Mouse (Mus musculus): Measurements from ENCODE around the gene Dnajb7. TPM values are rescaled to one million over a fixed set of nuclear protein-coding genes. Genes with fewer than 3 reads are reported as not detected.
A peak's percentile ranks its signal among the peaks of the same experiment; 100 is the strongest.

Gene Dnajb7
- total RNA-seq, 2 experiments from 2014 or later = not detected

DNA sequence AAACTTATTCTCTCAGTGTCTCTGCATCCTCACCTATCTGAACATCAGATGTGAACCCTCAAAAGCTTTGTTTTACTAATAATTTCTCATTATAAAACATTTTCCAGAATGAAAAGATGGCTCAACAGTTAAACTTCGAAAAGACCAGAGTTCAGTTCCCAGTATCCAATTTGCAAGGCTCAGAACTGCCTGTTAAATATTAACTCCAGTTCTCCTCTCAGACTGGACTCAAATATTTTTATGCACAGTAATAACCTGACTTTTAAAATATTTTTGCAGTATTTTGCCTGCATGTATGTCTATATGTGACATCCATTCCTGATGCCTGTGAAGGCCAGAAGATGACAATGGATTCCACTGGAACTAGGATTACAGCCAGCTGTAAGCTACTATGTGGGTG lies 39.5 kb downstream of the Dnajb7 start:
- intact Hi-C loops (cut with DNase I) = loop anchor here (5.0 kb wide), 1 partner anchor 249 kb away; no protein-coding TSS in a partner anchor
- DNase-seq (ENCODE audit: low spot score in 2 of 2) = no peak

DNA sequence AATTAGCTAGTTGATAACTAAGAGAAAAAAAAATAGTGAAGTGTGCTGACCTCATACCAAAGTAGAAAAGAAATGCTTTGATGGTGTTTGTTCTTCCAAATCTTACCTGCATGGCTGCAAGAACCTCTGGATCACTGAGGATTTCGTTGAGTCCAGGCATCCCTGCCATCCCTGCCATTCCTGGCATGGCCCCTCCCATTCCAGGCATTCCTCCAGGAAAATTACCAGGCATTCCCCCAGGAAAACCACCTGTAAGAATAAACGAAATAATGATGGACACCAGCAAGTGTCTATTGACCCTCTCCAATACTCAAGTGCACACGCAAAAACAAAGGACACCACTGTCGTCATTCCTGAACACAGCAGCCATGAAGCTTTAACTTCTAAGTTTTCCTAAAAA lies 41.9 kb downstream of the Dnajb7 start:
- intact Hi-C loops (cut with DNase I) = loop anchor here (5.0 kb wide), 1 partner anchor 251 kb away; no protein-coding TSS in a partner anchor
- no peak for DNase-seq (ENCODE audit: low spot score in 2 of 2)

DNA sequence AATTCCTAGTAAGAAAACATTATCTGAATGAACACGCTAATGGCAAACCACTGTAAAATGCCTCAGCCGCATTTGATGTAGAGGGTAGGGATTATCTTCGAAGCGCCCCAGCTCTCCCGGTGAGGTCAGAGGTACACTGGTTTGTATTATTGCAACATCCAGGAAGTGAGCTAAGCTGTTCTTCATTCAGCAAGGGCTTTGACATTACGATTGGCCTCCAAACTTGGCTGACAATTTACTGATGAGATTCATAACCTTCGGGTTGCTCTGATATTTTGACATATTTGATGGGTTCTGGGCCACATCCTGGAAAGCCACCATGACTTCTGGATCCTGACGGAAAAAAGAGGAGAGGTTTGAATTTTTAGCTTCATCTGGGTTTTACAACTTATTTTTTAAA lies 42.9 kb downstream of the Dnajb7 start:
- DNase-seq (ENCODE audit: low spot score in 2 of 2) = no peak
- intact Hi-C loops (cut with DNase I) = loop anchor here (5.0 kb wide), 1 partner anchor 252 kb away; no protein-coding TSS in a partner anchor

DNA sequence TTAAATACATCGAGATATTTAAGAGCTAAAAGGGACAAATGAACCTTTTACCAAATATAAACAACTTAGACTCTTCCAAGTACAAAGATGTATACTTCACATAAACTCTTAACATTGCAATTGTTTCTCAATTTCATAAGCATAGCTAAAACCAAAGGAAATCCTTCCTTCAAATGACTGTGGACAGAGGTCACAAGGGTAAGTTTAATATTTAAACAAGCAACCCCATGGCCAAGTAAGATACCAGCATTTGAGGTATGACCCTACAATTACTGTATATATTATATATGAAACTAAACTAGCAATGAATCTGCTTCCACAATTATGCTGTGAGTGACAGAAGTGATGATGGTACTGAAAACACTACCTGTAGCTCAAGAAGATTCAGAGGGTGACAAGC lies 43.8 kb downstream of the Dnajb7 start:
- intact Hi-C loops (cut with DNase I) = no loop called here
- DNase-seq (ENCODE audit: low spot score in 2 of 2) = no peak

DNA sequence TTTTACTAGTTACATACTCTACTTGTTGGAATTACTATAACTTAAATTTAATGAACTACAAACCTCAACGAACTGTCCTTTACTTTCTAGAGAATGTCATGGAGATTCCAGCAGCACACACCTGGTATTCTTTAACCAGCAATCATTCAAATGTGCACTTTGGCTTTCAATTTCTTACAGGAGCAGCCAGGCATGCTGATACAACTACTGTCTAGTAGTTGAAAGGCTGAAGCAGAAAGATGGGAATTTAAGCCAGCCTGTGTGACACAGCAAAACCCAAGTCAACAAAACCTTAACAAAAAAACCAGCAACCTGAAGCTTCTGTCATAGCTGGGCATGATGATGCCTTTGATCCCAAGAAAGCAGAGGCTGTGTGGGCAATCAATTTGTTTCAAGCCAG lies 45.6 kb downstream of the Dnajb7 start:
- no peak for DNase-seq (ENCODE audit: low spot score in 2 of 2)
- intact Hi-C loops (cut with DNase I) = no loop called here

DNA sequence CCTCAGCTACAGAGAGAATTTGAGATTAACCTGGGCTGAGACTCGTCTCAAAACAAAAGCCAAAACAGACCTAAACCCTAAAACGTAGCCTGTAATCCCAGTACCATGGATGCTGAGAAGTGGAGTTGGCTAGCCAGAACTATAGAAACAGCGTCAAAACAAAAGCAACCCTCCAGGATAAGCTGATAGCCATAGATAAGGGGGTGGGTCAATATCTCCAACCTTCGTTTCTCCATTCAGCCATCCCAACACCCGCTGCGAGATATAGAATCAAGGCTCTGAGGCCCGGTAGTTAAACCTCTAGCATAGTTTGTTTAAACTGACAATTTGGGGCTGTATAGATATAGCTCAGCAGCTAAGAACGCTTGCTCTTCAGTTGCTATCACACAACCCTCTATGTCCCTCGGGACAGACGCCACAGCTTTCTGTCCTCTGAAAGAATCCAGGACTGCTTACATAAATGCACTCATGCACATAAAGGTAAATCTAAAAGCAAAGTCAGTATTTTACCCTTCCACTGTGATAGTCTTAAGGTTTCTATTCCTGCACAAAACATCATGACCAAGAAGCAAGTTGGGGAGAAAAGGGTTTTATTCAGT lies 46.6 kb downstream of the Dnajb7 start:
- no peak for DNase-seq (ENCODE audit: low spot score in 2 of 2)
- intact Hi-C loops (cut with DNase I) = no loop called here

DNA sequence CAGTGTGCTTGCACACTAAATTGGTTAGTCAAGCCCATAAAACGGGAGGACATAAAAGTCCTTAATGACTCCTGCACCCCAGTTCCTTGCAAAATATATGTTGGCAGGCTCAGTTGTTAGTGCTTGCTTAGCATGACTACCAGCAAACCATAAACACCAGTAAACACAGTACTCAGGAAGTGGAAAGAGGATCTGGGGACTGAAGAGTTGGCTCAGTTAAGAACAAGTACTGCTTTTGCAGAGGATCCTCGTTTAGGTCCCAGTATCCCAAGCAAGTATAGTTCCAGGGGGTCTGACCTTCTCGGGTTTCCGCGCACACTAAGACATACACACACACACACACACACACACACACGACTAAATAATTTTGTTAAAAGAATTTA lies 47.1 kb downstream of the Dnajb7 start:
- DNase-seq (ENCODE audit: low spot score in 2 of 2) = no peak
- intact Hi-C loops (cut with DNase I) = no loop called here

DNA sequence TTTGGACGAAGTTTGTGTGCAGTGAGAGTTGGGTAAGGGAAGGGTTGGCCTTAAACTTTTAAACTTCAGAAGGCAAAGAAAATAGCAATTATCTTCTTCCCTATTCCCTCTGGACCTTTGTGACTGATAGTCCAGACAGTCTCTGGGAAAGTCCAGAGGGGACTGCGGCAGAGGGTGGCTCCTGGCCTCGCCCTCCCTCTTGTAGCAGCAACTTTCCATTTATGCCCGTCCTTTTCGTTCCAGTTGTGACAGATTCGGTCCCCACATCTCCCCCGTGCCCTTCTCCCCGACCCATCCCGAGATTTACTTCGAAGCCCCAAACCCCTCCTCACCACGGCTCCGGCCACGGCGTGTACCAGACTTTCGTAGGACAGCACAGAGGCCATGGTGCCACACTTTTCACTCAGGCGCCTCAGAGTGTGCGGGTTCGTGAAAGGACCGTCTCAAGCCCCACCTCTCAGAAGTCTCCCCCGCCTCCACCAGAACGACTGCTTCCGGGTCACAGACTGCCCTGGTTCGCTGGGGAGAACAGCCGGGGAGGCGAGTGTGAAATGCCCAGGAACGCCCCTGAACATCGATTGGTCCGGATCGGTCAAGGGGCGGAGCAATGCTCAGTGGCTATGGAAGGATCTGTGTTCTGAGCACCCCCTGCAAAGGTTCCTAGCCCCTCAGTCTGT lies 47.6 kb downstream of the Dnajb7 start, which contains the start of gene Slc25a17:
Slc25a17 (minus strand) TSS at position 468 of the 677 bp plus-strand sequence.
- peak; percentile 89 to 96 for DNase-seq (ENCODE audit: low spot score in 2 of 2)
- intact Hi-C loops (cut with DNase I) = no loop called here

DNA sequence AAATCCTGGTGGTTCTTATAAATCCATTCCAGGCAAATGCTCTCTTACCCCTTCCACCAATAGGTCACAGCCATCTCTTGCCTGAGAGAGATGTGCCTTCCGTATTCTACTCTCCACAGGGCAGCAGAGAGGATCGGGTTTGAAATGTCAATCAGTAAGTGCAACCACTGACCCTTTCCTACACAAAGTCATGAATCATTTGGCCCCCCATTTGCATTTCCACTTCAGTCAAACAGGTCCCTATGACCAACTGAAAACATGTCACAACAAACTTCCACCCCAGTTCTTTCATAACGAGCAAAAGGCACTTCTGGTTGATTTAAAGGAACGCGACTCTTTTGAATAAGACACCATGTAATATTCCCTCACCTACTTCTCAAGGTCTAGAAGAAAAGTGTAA lies 48.7 kb downstream of the Dnajb7 start:
- intact Hi-C loops (cut with DNase I) = no loop called here
- no peak for DNase-seq (ENCODE audit: low spot score in 2 of 2)

DNA sequence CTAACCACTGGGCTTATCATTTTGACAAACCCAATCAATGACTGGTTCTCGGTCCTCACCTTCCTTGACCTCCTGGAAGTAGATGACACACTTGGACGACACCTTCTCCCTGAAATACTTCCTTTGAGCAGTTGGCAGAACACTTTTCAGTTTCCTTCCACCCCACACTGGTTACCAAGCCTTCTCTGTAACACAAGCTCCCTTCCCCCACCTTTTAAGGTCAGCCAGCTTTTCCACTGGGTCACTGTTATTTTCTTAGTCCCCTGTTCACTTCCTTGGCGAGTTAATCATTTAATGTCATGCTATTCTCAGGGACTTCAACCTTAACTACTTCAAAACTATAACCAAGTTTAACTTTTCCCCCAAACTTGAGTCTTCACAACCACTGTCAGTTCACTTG lies 49.2 kb downstream of the Dnajb7 start:
- intact Hi-C loops (cut with DNase I) = no loop called here

DNA sequence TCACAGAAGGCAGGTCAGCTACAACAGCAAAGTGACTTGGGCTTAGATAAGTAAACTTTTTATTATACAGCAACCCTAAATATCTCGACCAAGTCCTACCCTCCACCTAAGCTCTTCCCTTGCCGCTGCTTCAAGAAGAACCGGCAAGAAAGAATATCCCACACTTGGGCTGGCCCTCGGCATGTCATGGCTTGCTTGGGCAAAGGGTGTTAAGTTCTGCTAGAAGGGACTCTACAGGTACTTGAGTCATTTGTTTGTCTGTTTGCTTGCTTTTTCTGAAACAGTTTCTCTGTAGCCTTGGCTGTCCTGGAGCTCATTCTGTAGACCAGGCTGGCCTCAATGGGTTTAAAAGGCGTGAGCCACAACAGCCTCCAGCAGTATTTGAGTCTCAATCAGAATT lies 51.2 kb downstream of the Dnajb7 start:
- DNase-seq (ENCODE audit: low spot score in 2 of 2) = no peak
- intact Hi-C loops (cut with DNase I) = no loop called here

More for the DNA sequence above, 49.2 kb downstream of the Dnajb7 start:
- DNase-seq (ENCODE audit: low spot score in 2 of 2) = no peak

Other genes starting within 250 kb of the Dnajb7 start
- 10 to 100 TPM; 65.0 to 71.8 TPM for gene Mrtfa, start 217.5 kb downstream of the Dnajb7 start, total RNA-seq (2021)
- 10 to 100 TPM; 21.5 to 26.7 TPM for gene Mchr1, start 172.8 kb downstream of the Dnajb7 start, total RNA-seq (2021)
- 10 to 100 TPM; 42.1 to 43.1 TPM for gene Slc25a17, start 47.5 kb downstream of the Dnajb7 start, total RNA-seq (2021)
- gene St13, start 8.2 kb downstream of the Dnajb7 start, total RNA-seq (2021) = 100 to 1,000 TPM; 165 TPM
- gene Xpnpep3, start 8.2 kb downstream of the Dnajb7 start, total RNA-seq (2021) = 10 to 100 TPM; 13.2 to 14.9 TPM
- gene Rbx1, start 58.0 kb upstream of the Dnajb7 start, total RNA-seq (2021) = 100 to 1,000 TPM; 132 to 133 TPM
- 10 to 100 TPM; 64.1 to 66.4 TPM for gene Ep300, start 177.1 kb upstream of the Dnajb7 start, total RNA-seq (2021)

Data from left cerebral cortex, postnatal 25 days (tissue).